Mouse (Mus musculus): ENCODE data around the gene Eif3k.
"Not testable (repeated sequence)": the region's sequence is repeated elsewhere in the genome, so short reads cannot be mapped to it uniquely, and the experiment has no call there.

Eif3k gene

DNA sequence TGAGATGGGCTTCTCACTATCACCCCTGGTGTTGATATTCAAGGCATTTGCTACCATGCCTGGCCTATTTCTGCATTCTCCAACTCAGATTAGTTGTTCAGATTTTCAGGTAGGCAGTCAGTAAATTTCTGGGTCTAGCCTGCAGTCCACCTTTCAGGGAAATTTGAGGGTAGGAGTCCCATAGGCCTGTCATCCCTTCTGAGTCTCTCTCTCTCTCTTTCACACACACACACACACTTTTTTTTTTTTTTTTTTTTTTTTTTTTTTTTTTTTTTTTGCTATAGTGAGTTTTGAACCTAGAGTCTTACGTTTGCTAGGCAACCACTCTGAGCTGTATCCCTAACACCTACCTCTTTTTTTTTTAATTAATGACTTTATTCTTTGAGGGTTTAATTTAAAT lies 2.8 kb upstream of the Eif3k start:
- no peak for DNase-seq

DNA sequence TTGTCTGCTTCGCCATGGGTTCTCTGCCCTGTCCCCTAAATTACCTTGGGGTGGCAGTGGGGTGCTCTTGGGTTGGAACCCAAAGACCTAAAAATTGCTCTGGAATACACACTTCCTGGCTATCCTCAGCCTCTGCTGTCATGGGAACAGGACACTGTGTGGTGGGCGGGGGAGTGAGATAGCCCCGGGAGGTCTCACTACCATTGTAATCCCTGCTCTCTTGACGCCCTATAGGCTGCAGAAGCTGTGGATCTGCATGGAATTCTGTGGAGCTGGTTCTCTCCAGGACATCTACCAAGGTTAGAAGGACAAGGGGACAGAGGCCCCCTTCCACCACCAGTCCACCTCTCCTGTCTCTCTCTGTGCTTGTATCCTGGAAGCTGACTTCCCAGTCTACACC lies 2.2 kb upstream of the Eif3k start:
- DNase-seq = no peak

DNA sequence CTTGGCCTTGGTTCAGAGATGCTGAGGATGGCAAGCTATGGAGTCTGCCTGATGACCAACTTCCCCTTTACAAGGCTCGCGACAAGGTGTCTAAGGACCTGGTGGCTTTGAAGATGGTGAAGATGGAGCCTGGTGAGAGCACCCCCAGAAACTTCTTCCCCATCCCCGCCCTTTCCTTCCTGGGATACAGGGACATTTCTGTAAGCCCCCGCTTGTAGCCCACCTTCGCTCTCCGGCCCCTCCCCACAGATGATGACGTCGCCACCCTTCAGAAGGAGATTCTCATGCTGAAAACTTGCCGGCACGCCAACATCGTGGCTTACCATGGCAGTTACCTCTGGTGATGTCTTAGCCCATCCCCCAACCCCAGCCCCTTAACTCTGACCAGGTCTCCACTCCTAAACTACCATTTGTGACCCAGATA lies 1.5 kb upstream of the Eif3k start:
- no peak for DNase-seq

DNA sequence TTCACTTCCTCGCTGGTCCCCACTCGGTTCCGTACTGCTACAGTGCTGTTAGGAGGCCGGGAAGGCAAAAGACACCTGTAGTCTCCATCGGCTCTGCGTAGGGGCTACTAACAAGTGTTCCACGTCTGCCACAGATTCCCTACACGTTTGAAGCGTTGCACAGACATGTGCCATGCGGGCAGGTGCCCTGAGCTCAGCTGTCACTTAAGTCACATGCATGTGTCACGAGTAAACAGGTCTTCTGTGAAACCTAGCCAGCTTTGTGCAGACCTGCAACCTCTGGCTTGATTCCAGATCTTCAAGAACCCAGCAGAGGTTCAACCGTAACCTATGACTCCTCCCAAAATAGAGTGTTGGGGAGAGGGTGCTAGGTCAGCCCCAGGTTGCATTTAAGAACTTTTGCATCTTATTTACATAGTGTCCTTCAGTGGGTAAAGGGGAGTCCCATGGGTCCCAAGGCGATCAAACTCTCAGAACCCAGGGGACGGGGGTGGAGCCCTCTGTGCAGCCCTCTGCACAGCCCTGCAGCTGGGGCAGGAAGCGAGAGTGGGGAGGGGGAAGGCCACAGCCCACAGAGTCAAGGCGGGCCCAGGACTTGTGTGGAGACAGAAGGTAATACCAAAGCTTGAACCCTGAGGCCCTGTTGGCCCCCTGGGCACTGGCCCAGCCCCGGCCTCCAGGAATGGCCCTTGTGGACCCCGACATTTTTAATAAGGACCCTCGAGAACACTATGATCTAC lies 780 bp upstream of the Eif3k start:
- peak; percentile 31 to 37 for DNase-seq

DNA sequence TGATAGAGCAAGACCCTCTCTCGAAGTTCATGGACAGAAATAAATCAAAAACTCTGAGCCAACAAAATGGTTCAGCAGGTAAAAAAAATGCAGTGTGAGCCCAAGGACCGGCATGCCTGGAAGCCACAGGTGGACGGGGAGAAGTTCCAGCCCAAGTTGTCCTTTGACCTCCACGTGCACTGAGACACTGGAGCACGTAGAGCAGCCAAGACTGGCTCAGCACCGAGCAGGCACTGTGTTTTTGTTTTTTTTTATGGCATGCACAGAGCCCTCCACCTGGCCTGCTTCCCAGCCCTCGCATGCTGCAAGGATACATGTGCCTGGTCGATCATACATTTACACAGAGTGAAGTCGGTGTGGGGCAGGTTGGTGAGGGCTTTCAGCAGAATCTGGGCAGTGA lies 4.1 kb downstream of the Eif3k start:
- peak; percentile 84 to 89 for DNase-seq

DNA sequence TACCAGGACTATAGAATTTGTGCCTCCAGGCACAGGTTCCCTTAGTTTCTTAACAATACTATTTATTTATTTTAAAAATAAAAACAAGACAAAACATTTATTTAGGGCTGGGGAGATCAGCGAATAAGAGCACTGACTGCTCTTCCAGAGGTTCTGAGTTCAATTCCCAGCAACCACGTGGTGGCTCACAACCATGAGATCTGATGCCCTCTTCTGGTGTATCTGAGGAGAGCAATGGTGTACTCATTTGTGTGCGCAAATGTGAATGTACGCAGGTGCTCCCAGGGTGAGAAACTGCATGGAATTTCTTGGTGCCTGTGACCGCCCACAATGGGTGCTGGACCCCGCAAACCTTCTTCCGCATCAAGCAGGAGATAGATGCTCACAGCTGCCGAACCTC lies 8.6 kb downstream of the Eif3k start:
- peak in 1 of 2 experiments; percentile 49 for DNase-seq

DNA sequence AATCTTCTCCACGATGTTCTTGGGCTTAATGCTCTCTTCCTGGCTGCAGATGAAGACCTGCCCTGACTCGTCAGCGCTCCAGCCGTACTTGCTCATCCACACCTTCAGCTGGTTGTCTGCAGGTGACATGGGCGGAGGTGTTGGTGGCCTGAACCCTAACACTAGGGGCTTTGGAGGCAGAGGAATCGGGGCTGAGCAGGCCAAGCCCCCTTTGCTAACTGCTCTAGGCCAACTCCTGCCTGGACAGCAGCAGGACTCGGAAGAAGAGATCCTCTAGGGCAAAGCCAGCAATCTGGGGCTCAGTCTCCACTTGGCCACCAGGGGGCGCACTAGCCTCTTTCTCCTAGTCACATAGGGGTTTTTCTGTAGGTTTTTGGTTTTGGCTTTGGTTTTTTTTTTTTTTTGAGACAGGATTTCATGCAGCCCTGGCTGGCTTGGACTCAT lies 9.1 kb downstream of the Eif3k start:
- DNase-seq = peak; percentile 74 to 94

DNA sequence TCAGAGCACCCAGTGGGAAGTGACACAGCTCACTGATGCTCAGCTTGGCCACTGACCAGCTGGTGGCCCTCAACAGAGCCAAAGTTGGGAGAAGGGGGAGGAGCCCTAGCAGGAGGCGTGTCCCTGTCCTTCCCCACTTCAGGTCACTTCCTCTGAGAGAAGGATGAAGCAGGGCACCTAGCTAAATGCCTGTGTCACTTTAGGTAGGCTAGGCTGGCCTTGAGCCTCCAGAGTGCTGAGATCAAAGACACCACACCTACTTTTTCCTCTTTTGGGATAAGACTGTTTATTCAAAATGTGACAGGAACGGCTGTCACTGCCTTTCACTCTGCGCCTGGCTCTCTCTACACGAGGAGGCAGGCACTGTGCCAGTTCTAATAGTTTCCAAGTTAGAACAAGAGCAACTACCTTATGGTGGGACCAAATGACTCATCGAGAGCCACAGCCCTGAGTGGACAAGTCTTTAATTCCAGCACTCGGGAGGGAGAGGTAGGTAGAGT lies 9.8 kb downstream of the Eif3k start:
- peak; percentile 60 to 71 for DNase-seq

DNA sequence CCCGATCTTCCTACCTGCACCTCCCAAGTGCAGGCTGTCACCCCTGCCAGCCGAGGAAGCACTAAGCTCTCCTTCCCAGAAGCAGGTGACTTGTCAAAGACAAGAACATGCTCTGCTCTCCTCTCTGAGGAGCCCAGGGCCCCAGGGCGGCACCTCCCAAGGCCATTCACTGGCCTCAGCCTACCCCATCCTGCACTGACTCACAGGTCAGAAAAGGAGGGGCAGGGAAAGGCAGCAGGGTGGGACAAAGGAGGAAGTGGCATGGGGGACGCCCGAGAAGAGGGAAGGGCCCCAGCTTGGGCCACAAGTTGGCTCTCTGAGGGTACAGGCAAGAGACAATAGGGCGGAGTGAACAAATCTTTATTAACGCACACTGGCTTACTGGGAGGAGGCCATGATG lies 10.6 kb downstream of the Eif3k start:
- DNase-seq = no peak

DNA sequence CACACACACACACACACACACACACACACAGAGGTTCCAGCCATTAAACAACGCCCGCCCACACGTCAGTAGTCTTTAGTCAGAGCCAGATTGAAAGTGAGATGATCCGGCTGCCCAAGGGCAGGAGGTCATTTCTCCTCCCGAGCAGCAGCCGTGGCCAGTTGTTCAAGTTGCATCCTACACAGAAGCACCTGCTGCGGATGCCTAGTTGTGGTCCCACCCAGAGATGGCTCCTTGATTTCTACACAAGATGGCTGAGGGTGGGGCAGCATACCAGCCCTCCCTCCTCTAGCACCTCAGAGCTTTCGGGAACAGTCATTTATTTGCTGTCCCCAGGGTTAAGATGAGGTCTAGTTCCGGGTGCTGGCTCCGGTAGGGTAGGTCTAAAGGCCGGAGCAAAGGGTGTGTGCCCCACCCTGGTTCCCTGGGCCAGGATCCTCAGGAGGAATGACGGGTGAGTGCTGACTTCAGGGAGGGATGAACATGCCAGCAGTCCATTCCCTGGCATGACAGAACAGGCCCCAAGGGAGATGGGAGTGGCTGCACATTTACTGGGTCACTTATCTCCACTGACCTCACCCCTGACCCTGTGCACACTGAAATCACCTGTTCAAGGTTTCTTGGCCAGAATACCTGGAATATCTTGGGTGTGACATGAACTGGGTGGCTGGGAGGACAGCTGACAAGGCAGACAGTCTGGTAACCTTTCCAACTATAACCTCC lies 11.8 kb downstream of the Eif3k start:
- peak; percentile 54 to 60 for DNase-seq

DNA sequence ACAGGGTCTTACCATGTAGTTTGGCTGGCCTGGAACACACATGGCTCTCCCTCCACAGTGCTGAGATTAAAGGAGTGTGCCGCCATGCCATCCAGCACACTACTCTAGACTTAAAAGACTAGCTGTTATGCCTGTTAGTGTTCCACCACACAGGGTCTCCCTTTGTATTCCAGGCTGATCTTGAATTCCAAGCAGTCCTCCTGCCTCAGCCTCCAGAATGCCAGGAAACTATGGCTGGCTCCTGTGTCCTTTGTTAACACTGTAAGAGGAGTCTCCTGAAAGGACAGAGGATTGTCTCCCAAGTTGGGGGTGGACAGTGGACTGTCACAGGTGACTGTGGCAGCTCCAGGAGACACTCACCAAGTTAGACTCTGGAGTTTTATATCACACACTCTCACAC lies 12.4 kb downstream of the Eif3k start:
- no peak for DNase-seq

DNA sequence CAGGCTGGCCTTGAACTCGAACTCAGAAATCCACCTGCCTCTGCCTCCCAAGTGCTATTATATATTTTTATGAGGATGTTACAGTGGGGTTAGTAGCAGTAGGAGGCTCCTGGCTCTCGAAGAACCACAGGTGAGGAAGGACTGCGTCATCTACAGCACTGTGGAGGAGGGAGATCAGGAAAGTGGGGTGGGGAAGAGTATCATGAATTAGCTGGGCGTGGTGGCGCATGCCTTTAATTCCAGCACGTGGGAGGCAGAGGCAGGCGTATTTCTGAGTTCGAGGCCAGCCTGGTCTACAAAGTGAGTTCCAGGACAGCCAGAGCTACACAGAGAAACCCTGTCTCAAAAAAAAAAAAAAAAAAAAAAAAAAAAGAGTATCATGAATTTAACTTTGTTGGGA lies 13.5 kb downstream of the Eif3k start:
- DNase-seq = not testable (repeated sequence)

DNA sequence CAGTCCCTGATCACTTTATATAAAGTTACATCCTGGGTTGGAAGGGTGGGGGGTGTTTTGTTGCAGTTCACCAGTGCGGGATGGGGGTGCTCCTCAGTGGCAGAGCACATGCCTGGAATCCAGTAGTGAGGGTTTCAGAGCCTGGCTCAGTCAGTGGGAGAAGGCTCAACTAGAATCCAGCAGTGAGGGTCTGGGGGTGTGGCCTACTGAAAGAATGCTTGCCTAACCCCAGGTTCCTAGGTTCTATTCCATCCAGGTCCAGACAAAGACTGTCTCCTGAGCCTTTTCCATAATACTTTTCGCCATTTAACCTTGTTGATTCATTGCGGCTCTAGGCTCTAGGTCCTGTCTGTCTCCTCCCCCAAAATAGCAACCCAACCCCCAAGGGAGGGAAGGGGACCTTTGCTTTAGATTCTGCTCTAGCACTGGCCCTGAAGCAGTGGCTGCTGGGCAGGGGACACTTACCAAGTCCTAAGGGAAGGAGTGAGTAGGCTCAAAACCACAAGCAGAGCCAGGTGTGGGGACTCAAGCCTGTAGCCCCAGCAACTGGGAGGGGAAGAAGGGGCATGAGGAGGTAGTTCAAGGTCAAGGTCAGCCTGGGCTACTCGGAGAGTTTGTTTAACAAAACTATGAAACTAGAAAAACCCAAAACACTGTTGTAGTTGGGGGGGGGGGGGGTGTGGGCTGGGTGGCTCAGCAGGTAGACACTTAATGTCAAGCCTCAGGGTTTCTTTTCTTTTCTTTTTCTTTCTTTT lies 14.7 kb downstream of the Eif3k start:
- no peak for DNase-seq

DNA sequence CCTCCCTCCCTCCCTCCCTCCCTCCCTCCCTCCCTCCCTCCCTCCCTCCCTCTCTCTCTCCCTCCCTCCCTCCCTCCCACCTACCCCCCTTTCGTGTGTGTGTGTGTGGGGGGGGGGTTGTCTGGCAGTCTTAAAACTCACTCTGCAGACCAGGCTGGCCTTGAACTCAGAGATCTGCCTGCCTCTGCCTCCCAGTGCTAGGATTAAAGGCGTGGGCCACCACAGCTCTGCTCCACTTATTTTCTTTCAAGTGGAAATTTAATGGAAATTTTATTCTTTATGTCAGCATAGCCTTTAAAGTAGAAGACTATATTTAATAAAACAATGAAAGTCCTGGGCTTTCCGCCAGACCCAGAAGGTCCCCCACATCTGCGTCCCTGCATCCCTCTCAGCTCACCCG lies 15.5 kb downstream of the Eif3k start:
- no peak for DNase-seq

DNA sequence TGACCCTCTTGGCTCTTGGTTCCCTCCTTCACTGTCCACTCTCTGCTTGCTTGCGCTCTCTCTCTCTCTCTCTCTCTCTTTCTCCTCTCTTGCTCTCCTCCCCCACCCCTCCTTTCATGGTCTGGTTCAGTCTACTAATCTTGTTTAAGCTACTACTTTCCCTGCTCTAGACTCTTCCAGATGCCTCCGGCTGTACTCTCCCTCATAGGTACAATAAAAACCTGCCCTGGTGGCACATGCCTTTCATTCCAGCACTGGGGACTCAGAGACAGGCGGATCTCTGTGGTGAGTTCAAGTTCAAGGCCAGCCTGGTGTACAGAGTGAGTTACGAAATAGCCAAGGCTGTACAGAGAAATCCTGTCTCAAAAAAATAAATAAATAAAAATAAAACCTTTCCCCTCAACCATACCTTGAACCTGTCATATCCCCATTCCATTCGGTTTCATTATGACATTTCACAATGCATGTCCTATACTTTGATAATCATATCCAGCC lies 16.3 kb downstream of the Eif3k start:
- no peak for DNase-seq

DNA sequence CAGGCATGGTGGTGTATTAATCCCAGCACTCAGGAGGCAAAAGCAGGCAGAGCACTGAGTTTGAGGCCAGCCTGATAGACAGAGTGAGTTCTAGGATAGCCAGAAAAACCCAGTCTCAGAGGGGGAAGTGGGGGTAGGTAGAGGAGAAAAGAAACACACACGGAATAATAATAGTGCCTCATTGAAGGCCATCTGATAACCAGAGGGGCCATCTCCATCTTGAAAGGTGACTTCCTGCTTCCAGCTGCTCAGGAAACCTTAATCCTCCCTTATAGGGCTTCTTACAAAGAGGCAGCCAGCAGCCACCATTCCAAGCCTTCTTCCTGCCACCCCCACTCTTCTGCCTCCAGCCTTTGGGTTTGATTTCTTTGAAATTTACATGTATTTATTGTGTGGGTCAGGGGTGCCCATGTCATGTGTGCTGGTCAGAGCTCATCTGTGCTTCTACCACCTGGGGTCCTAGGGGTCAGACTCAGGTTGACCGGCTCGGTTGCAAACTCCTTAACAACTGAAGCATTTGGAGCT lies 18.2 kb downstream of the Eif3k start:
- DNase-seq = no peak

DNA sequence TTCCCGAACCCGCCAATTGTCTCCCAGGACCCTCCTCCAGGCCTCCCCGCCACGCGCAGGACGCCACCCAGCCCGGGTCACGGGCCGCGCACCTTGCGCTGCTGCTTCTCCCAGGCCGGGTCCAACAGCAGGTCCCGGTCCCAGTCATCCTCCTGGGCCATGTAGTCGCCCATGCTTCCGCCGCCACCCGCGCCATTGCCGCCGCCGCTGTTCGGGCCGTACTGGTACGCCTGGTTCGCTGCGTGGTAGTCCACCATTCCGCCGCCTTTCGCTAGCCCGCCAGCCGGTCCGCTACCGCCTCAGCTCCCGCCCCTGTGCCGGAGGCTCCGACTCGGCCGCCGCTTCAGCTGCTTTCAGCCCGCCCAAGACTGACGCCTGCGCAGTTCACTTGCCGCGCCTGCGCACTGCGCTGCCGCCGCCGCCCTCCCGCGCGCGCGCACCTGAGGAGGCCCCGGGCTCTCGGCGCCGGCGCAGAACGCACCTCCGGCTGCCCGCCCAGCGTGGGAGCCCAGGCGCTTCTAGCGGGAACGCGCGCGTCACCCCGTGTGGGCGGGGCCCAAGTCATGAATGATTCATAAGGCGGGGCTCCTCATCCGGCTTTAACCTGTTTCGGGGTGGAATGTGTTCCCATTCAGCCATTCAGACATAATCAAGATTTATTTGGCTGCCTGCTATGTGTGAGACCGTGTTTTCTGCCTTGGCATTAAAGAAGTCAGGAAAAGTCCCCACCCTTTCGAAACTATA lies 19.6 kb downstream of the Eif3k start, which contains the start of gene Actn4:
Actn4 (minus strand) TSS at position 414 of the 744 bp plus-strand sequence.
- DNase-seq = peak; percentile 99 to 100

DNA sequence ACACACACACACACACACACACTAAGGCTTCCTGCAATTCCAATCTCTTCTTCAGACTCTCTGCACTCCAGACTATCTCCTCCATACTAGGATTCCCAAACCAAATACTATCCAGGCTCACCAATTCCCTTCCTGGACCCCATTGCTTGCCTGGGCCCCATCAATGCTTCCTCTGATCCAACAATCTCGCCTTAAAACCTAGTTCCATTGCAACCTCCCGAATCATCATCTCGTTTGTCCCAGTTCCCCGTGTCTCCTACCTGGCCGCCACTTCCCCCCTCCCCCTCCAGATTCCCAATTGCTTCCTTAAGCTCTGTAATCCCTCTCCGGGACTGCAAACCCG lies 20.1 kb downstream of the Eif3k start:
- no peak for DNase-seq

DNA sequence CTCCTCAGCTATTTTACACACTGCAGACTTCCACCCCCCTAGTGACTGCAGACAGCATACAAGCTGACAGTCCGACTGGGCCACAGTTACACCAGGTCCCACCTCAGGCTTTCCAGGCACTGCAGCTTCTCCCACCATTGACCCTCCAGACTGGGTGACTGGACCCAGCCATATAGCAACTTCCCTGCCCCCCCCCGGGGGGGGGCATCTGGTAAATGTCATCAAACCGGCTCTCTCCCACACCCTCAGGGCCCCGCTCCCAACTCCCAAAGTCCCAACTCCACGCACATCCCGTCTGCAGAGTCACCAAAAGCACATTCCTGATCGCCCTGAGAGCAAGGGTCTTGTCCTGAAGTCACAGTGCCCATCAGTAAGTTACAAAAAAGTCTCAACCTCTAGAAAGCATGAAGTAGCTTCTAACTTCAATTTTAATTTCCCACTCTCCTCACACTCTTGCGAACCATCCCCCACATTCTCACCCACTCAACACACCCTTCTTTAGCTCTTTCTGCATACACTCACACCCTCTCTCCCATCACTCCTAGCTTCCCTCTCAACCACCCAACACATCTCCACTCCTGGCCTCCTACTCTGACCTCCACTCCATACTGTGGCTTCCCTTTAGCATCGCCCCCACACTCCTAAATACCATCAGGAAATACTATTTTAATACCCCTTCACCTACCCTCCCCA lies 21.2 kb downstream of the Eif3k start:
- peak in 1 of 2 experiments; percentile 50 for DNase-seq

DNA sequence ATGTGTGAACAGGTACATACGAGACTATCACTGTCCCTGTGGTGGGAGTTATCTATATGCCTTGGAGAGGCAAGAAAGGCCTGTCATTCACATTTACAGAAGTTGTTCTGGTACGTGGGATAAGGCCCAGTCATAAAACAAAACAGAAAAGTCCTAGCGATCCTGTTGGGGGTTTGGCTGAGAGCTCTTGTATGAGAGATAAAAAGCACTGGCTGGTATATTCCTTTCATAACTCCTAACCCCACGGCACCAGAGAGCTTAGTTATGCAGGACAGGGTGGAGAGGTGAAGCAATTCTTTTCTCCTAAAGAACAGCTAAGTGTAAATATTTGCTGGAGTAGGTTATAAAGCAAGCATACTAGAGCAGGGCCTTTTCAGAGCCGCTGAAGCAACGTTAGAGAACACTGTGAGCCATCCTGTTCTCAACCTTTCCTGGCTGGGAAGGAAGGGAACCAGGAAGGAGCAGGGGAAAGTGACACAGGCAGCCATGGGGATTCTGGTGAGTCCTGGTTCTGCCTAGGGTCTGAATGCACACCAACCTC lies 22.1 kb downstream of the Eif3k start:
- DNase-seq = no peak

DNA sequence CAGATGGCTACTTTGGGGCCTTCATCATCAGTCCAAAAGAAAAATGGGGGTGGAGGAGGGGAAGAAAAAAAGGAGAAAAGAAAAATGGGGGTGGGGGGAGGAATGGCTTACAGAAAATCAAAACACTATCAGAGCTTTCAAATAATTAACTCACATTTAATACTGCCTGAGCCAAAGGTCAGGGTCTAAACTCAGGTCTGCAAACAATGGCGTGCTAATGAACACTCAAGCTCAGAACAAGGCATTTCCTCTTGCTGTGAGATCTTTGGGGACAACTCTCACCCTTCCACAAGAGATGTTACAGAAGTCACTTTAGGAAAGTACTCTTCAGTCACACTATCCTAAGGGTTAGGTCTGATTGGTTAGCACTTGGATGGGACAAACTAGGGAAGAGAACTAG lies 22.9 kb downstream of the Eif3k start:
- DNase-seq = peak in 1 of 2 experiments; percentile 52

Measured in kidney, postnatal 36 days (tissue).